Mouse (Mus musculus) kidney, embryonic 14.5 days (tissue): ENCODE measurements around the gene BC003965. TPM values are rescaled to one million over a fixed set of nuclear protein-coding genes. Genes with fewer than 3 reads are reported as not detected.
A peak's percentile ranks its signal among the peaks of the same experiment; 100 is the strongest.
"Not testable (repeated sequence)": the region's sequence is repeated elsewhere in the genome, so short reads cannot be mapped to it uniquely, and the experiment has no call there.

ENCODE experiments used
- ATAC-seq: fragments of 200-750 bp; cut with Nextera tagmentation; 2 replicates; pipeline ENCODE4 v1.8.0; 2017; ENCODE audit warnings: moderate number of reproducible peaks, mild to moderate bottlenecking, moderate TSS enrichment, moderate library complexity; ENCODE audit not compliant: low FRiP score, low TSS enrichment
- H3K27ac ChIP-seq: fragments of 300-500 bp; sonication (generic); 2 replicates; pipeline ENCODE4 v1.5.1; 2014; ENCODE audit warnings: low read depth, mild to moderate bottlenecking, low read length, moderate library complexity, mixed read lengths
- H3K27me3 ChIP-seq: fragments of 300-500 bp; sonication (generic); 2 replicates; pipeline ENCODE4 v1.6.1; 2014; ENCODE audit warnings: mild to moderate bottlenecking, low read length; ENCODE audit not compliant: control insufficient read depth, insufficient read depth
- H3K36me3 ChIP-seq: fragments of 300-500 bp; sonication (generic); 2 replicates; pipeline ENCODE4 v1.6.1; 2014; ENCODE audit warnings: low read length, mixed read lengths; ENCODE audit not compliant: control insufficient read depth, insufficient read depth
- H3K4me1 ChIP-seq: fragments of 300-500 bp; sonication (generic); 2 replicates; pipeline ENCODE4 v1.6.1; 2014; ENCODE audit warnings: low read length, mixed read lengths; ENCODE audit not compliant: control insufficient read depth, insufficient read depth
- H3K4me2 ChIP-seq: fragments of 300-500 bp; sonication (generic); replicated peaks from 2 replicates; pipeline ENCODE4 v1.6.1; 2014; ENCODE audit warnings: low read depth, mild to moderate bottlenecking, low read length
- H3K4me3 ChIP-seq: fragments of 300-500 bp; sonication (generic); 2 replicates; pipeline ENCODE4 v1.5.1; 2014; ENCODE audit warnings: mild to moderate bottlenecking, low read length
- H3K9ac ChIP-seq: fragments of 300-500 bp; sonication (generic); 2 replicates; pipeline ENCODE4 v1.6.1; 2014; ENCODE audit warnings: low read depth, mild to moderate bottlenecking, low read length, moderate library complexity
- H3K9me3 ChIP-seq: fragments of 300-500 bp; sonication (generic); 2 replicates; pipeline ENCODE4 v1.6.1; 2016; ENCODE audit warnings: low read length; ENCODE audit not compliant: control insufficient read depth
- WGBS: fragments of 180-500 bp; shearing (Covaris S2); extraction: QIAGEN DNeasy Blood & Tissue Kit; methylation state at CpG from one replicate; pipeline ENCODE4 v1.1.7; 2014; 5-methylcytosine and 5-hydroxymethylcytosine counted together
- polyA plus RNA-seq: library from polyadenylated mRNA; unstranded; fragments of >200 nt; fragmentation: Nextera tagmentation; extraction: Ambion mirVana; gene quantifications from 2 replicates; pipeline ENCODE4 v1.2.1, GENCODE M21; 2014

BC003965 gene
- polyA plus RNA-seq, 1 experiment from 2014 or later: 32.8 TPM

GRCm38 (mm10) chr17:25222951-25223601 is 38.7 kb downstream of the BC003965 start:
- Histone ChIP-seq H3K4me2 (peak overlapping the region; percentile 28; the same call in 1 of the 2 replicates), H3K36me3 (peaks cover 9% of the 10 kb centered on the region), H3K4me1 (peaks cover 6% of the 10 kb centered on the region; the same call in 1 of the 2 replicates), H3K9me3 (no peaks in the 10 kb centered on the region), H3K27me3 (no peaks in the 10 kb centered on the region), H3K9ac (no peak overlapping the region), H3K4me3 (peak overlapping the region; percentile 5; the same call in 1 of the 2 replicates), H3K27ac (no peak overlapping the region)
- WGBS: 54% methylated on average over 6 of the region's 6 CpGs
- no peak for ATAC-seq

GRCm38 (mm10) chr17:25224586-25225222 is 40.4 kb downstream of the BC003965 start:
- H3K27ac ChIP-seq: no peak overlapping the region
- H3K4me3 ChIP-seq: no peak overlapping the region
- H3K9me3 ChIP-seq: no peaks in the 10 kb centered on the region
- H3K9ac ChIP-seq: no peak overlapping the region
- WGBS: 90% methylated on average over 7 of the region's 7 CpGs
- ATAC-seq: no peak
- no peak overlapping the region for H3K4me2 ChIP-seq
- H3K36me3 ChIP-seq: peaks cover 9% of the 10 kb centered on the region; the same call in 1 of the 2 replicates
- H3K27me3 ChIP-seq: no peaks in the 10 kb centered on the region
- peaks cover 6% of the 10 kb centered on the region; the same call in 1 of the 2 replicates for H3K4me1 ChIP-seq

- no peak overlapping the region for H3K27ac ChIP-seq
- no peak overlapping the region for H3K4me2 ChIP-seq
- peaks cover 13% of the 10 kb centered on the region; the same call in 1 of the 2 replicates for H3K36me3 ChIP-seq
- H3K4me3 ChIP-seq: no peak overlapping the region
- 84% methylated on average over 4 of the region's 4 CpGs for WGBS
- no peaks in the 10 kb centered on the region for H3K9me3 ChIP-seq
- H3K9ac ChIP-seq: no peak overlapping the region
- no peak for ATAC-seq
- H3K4me1 ChIP-seq: peaks cover 6% of the 10 kb centered on the region; the same call in 1 of the 2 replicates
- no peaks in the 10 kb centered on the region for H3K27me3 ChIP-seq
Measured at GRCm38 (mm10) chr17:25225659-25226058, 41.3 kb downstream of the BC003965 start.

GRCm38 (mm10) chr17:25227991-25228390 is 43.6 kb downstream of the BC003965 start:
- 88% methylated on average over 5 of the region's 5 CpGs for WGBS
- no peak overlapping the region for H3K9ac ChIP-seq
- no peaks in the 10 kb centered on the region for H3K27me3 ChIP-seq
- no peak for ATAC-seq
- no peak overlapping the region for H3K4me3 ChIP-seq
- H3K4me1 ChIP-seq: no peaks in the 10 kb centered on the region
- no peak overlapping the region for H3K27ac ChIP-seq
- no peak overlapping the region for H3K4me2 ChIP-seq
- H3K36me3 ChIP-seq: peaks cover 20% of the 10 kb centered on the region; the same call in 1 of the 2 replicates
- no peaks in the 10 kb centered on the region for H3K9me3 ChIP-seq

GRCm38 (mm10) chr17:25230014-25230655 is 45.8 kb downstream of the BC003965 start:
- not testable (repeated sequence) for H3K9ac ChIP-seq, H3K27me3 ChIP-seq, H3K27ac ChIP-seq, H3K4me1 ChIP-seq, H3K4me3 ChIP-seq, H3K4me2 ChIP-seq, ATAC-seq, H3K9me3 ChIP-seq
- H3K36me3 ChIP-seq: peaks cover 29% of the 10 kb centered on the region; the same call in 1 of the 2 replicates
- 74% methylated on average over 12 of the region's 17 CpGs for WGBS

GRCm38 (mm10) chr17:25230700-25231099 is 46.3 kb downstream of the BC003965 start:
- Histone ChIP-seq H3K9me3 (no peaks in the 10 kb centered on the region), H3K4me2 (no peak overlapping the region), H3K4me3 (no peak overlapping the region), H3K4me1 (no peaks in the 10 kb centered on the region), H3K9ac (no peak overlapping the region), H3K27ac (no peak overlapping the region), H3K27me3 (no peaks in the 10 kb centered on the region), H3K36me3 (peaks cover 35% of the 10 kb centered on the region; the same call in 1 of the 2 replicates)
- no peak for ATAC-seq
- whole genome bisulfite sequencing: 93% methylated on average over 3 of the region's 3 CpGs

- not testable (repeated sequence) for H3K9ac ChIP-seq, H3K27me3 ChIP-seq, H3K4me2 ChIP-seq, H3K27ac ChIP-seq, H3K9me3 ChIP-seq, ATAC-seq, H3K4me1 ChIP-seq, H3K4me3 ChIP-seq
- WGBS: 83% methylated on average over 3 of the region's 11 CpGs
- H3K36me3 ChIP-seq: peaks cover 39% of the 10 kb centered on the region; the same call in 1 of the 2 replicates
Measured at GRCm38 (mm10) chr17:25231621-25232020, 47.3 kb downstream of the BC003965 start.

GRCm38 (mm10) chr17:25235635-25236034 is 51.3 kb downstream of the BC003965 start:
- Histone ChIP-seq H3K36me3 (peaks cover 30% of the 10 kb centered on the region; the same call in 1 of the 2 replicates), H3K4me3 (no peak overlapping the region), H3K27me3 (no peaks in the 10 kb centered on the region), H3K9ac (no peak overlapping the region), H3K9me3 (no peaks in the 10 kb centered on the region), H3K4me2 (no peak overlapping the region), H3K27ac (no peak overlapping the region), H3K4me1 (peaks cover 6% of the 10 kb centered on the region; the same call in 1 of the 2 replicates)
- ATAC-seq: no peak
- 90% methylated on average over 9 of the region's 9 CpGs for WGBS
